Mouse (Mus musculus): ENCODE results near the gene Gprc5a.

The Gprc5a gene

DNA sequence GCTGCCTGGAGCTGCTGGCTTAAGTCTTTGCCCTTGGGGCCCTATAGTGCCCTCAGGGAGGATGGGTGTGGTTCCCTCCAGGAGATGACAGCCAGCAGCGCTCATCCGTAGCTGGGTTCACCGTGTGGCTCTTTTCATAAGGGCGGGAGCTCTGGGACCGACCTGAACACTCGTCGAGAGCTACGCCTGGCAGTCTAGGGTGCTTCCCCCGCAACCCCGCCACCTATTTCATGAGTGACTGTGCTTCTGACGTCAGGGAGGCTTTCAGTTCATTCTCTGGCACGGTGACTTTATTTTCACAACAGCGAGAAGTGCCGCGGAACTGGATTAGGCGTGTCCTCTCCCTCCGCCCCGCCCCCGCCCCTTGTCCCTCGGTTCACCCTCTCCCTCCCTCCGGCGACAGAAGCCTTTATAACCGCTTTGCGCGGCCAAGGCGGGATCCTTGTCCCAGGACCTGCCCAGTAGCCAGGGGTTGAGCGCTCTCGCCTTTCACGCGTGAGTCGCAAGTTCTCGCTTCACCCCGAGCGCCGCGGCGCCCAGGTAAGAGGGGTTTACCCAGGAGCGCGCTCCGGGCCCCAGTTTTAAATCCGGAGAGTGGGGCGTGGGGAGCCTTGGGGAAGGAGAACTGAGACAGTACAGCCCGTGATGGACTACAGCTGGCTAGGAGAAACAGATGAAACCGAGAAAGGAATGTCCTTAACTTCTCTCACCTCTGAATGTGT lies at the start of gene Gprc5a:
Gprc5a (plus strand) TSS at position 416 of the 722 bp plus-strand sequence.
- DNase-seq (ENCODE audit: low spot score in 2 of 2) = peak; percentile 49 to 57

DNA sequence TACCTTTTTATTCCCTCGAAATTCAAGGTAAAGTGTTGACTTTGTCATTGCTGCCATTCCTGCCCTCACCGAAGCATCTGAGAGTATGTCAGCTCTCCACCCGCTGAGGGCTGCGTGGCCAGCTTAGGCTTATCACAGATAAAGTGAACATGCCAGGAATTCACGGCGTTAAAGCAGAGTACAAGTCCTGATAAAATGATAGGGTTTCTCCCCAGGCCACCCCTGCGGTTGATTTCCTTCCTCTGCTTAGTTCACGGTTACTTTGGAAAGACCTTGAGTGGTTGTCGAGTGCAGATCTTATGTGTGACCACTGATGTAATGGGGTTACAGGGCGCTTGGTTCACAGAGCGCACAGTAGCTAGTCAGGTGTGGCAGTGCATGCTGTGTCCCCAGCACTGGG lies 48.2 kb upstream of the Gprc5a start:
- DNase-seq (ENCODE audit: low spot score in 2 of 2) = no peak

DNA sequence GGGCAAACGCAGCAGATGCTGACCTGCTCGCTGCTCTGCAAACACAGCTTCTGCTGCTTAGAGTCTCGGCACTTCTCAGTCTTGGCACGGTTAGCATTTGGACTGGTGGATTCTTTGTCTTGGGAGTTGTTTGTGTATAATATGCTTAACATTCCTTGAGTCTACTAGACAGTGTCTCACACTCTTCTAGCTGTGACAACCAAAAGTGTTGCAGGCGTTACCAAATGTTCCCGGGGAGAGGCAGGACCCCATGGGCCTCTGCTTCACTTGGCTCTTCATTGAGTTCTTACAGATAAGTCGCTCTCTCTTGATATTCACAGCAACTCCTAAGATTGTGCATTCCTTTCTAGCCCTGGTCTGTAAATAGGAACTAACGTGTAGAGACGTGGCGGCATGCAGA lies 45.9 kb upstream of the Gprc5a start:
- DNase-seq (ENCODE audit: low spot score in 2 of 2) = no peak

DNA sequence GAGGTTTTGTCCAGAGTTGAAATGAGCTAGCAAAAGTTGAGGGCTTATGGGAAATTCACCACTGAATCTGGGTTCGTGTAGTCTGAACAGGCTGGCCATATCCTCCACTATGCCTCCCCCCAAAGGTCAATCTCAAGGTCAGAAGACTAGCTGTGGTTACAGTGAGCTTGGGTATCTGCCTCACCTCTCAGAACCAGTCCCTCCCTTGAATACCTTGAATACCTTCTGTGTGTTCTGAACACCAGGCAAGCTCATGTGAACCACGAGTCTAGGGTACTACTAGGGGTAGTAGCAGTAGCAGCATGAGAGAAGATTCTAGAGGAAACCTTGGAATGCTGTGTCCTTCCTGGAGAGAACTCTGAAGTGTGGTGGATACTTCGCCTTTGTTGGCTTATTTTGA lies 43.8 kb upstream of the Gprc5a start:
- DNase-seq (ENCODE audit: low spot score in 2 of 2) = no peak

DNA sequence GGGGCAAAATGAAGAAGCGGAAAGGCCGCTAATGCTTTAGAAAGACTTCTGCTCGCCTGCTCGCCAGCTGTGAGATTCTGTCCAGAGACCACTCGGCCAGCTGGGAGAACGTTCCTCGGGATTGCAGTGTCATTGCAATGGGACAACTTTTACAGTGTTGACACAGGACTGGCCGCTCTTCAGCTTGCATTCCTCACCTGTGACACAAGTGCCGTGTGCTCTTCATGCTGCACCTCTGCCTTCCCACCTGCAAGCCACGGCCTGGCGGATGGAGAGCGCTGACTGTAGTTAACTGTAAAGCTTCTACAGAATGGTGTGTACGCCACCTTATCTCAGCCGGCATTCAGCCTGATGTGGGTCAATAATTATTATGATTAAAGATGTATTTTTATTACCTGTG lies 42.1 kb upstream of the Gprc5a start:
- DNase-seq (ENCODE audit: low spot score in 2 of 2) = no peak

DNA sequence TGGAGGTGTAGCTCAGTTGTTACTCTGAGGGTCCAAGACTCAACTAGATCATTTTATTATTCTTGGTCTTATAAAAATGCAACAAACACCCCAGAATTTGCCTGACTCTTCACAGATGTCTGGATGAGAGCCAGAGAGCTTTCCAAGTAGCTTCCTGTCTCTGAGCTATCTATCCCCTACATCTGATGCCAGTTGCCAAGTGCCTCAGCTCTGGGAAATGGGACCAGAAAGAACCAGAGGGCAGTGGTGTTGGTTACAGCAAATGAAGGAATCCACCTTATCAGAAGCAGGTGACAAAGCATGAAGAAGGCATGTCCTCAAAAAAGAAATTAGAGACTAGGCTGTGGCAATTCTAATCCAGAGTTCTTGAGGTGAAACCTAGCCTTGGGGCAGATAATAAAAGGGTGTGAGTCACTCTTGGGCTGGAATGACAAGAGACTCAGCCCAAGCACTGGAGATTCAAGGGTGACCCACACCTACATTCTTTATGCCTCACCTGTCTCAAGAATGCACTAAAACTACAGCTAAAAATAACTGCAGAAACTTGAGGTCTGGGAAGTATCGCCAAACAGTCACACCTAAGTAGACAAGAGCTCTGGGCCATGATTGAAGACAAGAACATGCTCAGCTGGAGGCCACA lies 40.5 kb upstream of the Gprc5a start:
- no peak for DNase-seq (ENCODE audit: low spot score in 2 of 2)

DNA sequence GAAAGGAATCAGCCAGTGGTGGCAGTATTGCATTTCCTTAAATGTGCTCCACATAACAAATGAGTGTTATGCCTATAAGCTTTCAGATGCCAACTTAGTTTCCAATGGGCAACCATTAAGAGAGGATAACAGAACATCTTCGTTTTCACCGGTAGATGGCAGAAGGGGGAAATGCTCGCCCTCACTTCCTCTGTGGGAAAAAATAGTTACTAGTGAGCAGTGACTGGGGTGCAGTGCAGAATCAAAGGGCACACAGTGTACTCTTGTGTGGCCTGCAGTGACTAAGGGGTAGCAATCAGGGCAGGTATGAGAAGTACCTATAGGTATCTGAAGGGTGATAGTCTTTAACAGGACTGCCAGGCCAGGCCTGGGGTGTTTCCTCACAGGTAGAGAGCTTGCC lies 39.2 kb upstream of the Gprc5a start:
- peak in 1 of 2 experiments; percentile 16 for DNase-seq (ENCODE audit: low spot score in 2 of 2)

DNA sequence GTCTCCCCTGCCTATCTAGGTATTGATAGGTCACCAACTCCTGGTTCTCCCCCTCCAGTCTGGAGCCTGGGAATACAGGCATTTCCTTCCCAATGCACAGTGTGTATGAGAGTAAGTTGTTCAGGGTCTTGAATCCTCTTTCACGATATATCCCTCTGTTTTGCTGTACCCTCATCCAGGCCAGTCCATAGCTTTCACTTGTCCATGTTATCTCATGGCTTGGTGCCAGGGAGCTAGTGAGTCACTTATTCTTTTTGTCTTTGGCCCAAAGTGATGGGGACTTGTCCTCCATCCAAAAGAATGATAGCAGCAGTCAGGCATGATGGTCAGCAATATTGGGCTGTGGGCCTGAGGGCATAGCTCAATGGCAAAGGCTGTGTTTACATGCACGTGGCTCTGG lies 38.7 kb upstream of the Gprc5a start:
- no peak for DNase-seq (ENCODE audit: low spot score in 2 of 2)

DNA sequence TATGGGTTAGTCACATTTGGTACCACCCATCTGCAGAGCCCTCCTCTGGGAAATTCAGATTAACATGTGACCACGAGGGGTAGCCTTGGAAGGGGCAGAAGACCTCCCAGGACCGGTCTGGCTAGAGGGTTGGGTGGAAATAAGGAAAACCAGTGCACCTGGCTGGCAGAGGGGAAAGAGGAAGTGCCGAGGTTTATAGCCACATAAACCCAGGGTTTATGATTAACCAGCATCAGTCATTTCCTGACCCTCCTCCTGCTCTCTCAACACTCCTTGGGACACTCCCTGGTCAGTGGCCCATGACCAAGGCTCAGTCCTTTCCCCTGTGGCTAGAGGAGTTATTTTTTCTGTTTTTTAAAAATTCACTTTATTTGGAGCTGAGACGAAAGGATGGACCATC lies 36.2 kb upstream of the Gprc5a start:
- DNase-seq (ENCODE audit: low spot score in 2 of 2) = no peak

DNA sequence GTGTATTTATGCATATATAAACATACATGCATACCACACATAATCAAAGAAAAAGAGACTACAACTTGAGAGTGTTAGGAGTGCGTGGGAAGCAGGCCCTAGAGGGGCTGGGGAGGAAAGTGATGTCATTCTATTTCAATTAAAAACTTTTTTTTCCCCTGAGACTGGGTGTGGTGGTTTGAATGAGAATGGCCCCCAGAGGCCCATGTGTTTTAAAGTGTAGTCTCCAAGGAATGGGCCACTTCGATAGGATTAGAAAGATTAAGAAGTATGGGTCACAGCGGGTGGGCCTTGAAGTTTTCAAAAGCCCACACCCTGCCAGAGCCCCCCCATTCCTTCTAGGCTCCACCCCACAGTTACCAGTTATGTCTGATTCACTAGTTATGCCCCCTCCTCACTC lies 26.8 kb upstream of the Gprc5a start:
- no peak for DNase-seq (ENCODE audit: low spot score in 2 of 2)

DNA sequence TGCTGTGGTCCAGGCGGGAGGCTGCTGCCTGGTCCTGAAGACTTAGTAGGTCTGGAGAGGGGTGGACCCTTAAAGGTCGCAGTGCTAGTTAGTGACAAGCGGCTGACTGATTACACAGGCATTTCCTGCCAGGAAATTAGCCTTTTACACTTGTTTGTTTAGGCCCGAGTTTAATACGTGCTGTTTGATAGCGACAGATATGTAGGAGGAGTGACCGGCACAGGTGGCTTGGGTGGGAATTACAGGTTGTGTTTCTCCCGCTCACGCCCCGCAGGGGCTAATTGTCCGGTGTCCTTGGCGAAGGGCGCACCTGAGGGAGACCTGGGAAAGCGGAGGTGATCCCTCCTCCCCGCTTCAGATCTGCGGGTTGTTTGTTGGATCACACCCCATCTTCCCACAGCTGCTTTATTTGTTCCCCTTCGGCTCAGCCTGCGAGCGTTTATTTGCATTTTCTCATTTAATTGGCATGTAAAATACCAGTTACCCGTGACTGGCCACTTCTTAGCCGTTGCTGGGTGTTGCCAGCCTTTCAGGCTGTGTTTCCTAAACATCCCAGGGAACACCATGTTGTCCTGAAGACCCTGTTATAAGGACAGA lies 25.1 kb upstream of the Gprc5a start:
- no peak for DNase-seq (ENCODE audit: low spot score in 2 of 2)

DNA sequence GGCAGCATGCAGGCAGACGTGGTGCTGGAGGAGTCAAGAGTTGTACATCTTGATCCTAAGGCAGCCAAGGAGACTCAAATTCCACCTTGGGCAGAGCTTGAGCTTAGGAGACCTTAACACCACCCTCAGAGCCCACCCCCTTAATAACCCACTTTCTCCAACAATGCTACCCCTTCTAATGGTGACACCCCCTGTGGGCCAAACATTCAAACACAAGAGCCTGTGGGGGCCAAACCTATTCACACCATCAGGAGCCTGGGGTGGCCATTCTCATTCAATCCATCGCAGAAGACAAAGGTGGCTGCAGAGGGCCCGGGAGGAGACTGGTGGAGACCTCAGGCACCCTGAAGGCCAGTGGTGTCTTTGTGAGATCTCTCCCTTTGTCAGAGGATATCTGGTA lies 23.5 kb upstream of the Gprc5a start:
- DNase-seq (ENCODE audit: low spot score in 2 of 2) = no peak

DNA sequence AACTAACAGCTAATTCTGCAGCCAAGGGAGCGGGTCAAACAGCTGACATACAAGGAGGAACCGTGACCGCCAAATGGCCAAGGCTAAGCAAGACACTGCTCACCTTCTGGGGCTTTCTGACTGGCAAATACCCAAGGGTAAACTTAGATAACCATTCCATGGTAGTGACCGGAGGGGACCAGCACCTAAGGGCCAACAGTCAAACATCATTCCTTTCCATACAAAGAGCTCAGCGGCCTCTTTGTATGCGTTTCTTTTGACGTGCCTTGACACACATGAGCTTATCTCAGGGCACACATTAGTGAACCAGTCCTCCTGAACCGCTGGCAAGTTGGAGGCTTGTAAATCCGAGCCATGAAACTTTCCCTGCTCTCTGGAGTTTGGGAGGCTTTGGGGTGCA lies 18.2 kb upstream of the Gprc5a start:
- DNase-seq (ENCODE audit: low spot score in 2 of 2) = no peak

DNA sequence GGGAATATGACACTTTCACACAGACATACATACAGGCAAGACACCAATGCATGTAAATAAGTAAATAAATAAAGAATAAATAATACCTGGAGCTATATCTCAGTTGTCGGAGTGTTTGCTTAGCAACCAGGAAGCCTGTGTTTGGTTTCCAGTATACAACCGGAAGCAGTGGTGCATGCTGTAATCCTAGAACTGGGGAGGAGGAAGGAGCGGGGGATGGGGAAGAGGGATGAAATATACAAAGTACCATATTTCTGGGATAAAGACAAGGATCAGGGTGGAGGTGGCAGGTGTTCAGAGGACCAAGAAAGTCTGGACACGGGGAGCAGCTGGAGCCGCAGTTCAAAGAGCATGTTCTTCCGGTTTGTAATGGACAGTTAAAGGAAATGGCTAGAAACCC lies 16.9 kb upstream of the Gprc5a start:
- no peak for DNase-seq (ENCODE audit: low spot score in 2 of 2)

DNA sequence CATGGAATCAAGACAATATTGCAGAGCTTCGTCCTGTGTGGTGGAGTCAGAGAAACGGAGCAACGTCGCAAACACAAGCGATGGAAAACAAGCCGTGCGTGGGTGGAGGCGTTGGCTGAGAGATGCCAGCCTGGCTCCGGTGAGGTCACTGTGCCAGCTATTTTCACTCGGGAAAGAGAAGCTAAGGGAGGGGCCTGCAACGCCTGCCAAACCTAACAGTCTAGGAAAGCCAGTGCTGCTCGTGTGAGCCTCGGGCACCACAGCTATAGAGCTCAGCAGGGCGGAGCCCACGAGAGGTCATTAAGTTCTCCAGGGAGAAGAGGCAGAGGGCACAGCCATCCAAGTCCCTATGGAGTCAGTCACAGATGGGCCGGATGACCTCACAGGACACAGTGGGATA lies 16.5 kb upstream of the Gprc5a start:
- DNase-seq (ENCODE audit: low spot score in 2 of 2) = peak; percentile 36 to 43

DNA sequence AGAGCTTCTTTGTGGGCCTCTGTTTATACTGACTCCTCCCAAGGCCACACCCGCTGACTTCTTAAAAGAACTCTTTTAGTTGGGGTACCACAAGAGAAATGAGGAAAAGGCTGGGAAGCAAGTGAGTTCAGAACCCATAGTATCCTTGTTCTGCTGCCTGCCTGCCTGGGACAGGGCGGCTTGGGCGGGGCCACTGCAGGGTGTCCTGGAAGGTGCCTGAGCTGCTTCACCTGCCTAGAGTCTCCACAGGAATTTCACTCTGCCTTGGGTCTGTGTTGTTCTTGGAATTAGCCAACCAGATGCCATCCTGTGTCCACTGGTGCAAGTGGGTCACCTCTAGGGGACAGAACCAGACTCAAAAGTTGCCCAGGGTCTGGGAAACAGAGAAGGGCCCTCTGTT lies 11.7 kb upstream of the Gprc5a start:
- no peak for DNase-seq (ENCODE audit: low spot score in 2 of 2)

DNA sequence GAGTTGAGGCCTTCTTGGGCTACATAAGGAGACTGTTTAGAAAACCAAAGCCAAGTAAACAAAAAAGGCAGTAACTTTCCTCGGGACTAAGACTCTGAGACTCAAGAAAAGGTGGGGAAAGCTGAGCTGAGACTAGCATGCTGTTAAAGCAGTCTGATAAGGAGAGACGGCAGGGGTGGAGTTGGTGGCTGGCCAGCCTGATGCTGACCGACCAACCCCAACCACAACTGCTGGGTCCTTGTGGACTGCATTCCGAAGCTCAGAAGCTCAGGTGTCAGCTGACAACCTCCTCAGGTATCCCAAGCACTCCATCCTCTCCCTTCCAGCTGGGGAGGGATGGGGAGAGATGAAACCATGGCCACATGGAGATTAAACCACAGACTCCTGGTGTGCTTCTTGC lies 9.6 kb upstream of the Gprc5a start:
- no peak for DNase-seq (ENCODE audit: low spot score in 2 of 2)

DNA sequence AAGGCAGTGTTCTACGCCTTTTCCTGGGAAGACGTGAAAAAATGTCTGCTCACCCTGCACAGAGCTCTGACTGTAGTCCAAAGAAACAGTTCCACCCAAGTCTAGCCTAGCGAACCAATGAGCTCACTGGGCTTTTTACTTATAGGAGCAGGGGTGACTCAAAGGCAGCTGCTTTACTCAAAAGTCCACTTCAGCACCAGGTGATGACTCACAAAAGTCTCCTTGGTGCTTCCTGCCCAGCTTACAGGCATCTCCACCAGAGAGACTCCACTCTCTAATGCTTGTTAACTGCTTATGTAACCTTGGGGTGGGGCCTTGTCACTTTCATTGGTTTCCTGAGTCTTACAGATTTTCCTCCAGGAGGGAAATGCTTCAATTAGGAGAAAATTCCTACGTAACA lies 4.7 kb upstream of the Gprc5a start:
- DNase-seq (ENCODE audit: low spot score in 2 of 2) = no peak

DNA sequence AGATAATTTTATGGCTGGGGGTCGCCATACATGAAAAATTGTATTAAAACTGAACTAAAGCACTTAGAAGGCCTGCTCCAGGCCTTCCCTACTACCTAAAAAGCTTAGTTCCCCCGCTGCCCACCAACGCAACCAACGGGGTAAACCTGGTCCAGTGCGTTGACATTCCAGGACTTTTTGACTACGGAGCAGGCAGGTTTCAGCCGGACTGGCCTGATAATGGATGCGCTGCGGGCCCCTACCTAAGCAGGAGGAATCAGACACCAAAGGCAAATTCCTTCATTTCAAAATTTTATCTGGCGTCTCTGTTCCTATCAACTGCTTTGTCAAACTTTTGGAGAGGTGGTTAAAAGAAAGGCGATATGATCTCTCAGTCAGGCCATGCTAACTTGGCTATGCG lies 830 bp upstream of the Gprc5a start:
- DNase-seq (ENCODE audit: low spot score in 2 of 2) = no peak

DNA sequence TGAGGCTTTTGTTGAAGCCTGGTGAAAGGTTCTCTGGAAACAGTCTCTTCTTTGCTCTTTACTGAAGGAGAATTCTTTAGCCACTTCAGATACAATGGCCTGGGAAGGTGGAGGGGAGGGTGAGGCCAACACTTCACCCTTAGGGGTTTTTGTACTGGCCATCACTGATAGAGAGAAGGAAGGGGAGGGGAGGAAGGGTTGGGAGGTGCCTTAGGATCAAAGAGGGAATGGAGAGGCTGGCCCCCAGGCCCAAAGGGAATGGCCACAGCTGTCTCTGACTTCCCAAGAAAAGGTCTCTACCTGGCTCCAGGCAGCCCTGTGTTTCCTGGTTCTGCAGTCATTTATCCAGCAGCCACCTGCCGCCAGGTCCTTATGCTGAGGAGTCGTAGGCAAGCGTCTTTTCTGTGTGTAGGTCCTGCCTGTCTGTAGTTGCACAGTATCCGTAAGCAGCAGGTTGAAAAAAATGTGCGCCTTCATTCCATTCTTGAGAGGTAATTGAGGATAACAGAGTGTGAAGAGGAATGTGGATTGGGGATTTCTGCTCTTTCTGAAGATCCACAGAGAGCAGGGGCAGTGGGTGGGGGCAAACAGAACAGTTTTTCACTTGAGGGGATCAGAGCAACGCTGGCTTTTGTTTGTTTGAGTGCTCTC lies 1.5 kb downstream of the Gprc5a start:
- DNase-seq (ENCODE audit: low spot score in 2 of 2) = no peak

DNA sequence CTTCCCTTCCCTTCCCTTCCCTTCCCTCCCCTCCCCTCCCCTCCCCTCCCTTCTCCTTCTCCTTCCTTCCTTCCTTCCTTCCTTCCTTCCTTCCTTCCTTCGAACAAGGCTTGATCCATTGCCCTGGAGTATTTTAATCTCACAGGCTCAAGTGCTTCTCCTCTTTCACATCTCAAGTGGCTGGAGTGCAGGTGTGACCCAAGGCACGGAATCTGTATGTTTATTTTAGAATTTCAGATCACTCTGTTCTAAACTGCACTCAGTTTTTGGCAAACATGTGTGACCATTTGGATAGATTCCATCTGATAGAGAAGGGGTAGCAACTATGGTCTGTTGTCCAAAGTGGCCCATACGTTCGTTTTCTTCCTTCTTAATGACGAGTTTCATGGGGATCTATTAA lies 2.8 kb downstream of the Gprc5a start:
- DNase-seq (ENCODE audit: low spot score in 2 of 2) = no peak

DNA sequence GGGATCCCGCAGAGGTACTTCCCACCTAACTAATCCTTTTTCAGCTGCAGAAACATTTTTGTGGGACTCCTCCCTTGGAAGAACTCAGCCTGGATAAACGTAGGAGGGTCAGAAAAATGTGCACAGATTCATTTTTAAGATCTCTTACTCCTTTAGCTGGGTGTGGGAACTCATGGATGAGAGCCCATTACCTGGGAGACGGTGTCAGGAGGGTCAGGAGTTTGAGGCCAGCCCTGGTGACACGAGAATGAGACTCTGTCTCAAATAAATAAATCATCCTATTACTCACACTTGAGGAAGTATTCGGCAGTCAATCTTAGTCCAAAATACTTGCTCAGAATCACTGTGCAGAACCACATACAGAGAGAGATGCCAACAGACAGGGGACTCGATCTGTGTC lies 4.4 kb downstream of the Gprc5a start:
- no peak for DNase-seq (ENCODE audit: low spot score in 2 of 2)

DNA sequence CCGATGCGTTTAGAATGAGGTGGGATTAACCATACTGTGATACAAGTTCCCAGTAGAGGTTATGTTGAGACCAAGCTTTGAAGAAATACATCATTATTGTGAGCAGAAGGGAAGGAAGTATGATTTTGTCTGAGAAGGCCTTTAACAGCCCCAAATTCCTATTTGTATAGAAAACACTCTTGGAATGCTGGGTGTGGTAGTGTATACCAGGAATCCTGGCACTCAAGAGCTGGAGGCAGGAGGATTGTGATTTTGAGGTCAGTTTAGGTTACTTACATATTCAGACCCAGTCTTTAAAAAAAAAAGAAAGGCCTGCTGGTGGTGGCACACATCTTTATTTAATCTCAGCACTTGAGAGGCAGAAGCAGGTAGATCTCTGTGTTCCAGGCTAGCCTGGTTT lies 4.9 kb downstream of the Gprc5a start:
- DNase-seq (ENCODE audit: low spot score in 2 of 2) = no peak
